Mouse (Mus musculus) kidney, adult 8-10 months (tissue): ENCODE data around the gene Ppp1r21.

Experiments used
- DNase-seq, 2 experiments: peaks; one replicate each; pipeline ENCODE4 v3.0.0; 2022

The Ppp1r21 gene

DNA sequence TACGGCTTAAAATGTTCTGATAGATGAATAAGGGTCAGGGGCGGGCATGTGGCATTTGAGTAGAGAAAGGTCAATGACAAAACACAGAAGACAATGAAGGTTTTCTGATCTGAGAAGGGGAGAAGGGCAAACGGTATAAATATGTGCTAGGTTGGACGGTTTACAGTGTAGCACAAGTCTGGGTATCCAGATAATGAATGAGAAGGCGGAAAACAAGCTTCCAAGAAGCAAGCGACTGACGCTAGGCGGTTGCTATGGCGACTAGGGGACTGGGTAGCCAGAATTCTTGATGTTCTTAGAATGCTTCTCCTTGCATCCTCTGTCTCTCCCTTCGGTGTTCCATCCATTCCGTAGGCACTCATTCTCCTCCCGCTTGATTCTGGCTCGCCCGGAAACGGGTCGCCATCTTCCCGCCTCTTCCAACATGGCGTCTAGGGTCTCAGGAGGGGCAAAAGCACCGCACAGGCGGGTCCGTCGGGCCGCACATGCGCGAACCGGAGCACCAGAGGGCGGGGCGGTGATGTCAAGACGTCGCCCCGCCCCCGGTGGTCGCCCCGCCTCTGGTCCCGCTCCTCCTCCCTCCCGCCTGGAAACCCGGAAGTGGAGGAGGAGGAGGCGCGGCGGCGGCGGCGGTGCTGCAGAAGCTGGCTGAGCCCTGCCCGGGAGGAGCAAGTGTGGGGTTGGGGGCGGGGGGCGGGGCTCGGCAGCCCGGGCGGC lies at the start of gene Ppp1r21:
Gene Ppp1r21, plus strand, starts transcription at position 600 of the 717 bp plus-strand sequence.
- peak; percentile 97 to 98 for DNase-seq

DNA sequence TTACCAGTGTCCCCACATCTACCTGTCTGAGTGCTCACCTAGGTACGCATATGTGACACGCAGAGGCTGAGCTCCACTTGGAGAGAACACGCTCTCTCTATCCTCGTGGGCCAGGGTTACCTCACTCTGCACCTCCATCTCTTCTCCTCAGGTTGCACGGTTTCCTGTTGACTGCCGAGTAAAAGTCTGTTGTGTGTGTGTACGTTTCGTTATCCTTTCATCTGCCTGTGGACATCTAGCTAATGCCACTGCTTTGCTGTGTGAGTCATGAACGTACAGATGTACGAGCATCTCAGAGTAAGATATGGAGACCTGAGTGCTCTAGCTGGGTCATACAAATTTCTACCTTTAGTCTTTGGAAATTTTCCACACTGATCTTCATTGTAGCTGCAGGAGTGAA lies 49.5 kb upstream of the Ppp1r21 start:
- DNase-seq, result no peak

DNA sequence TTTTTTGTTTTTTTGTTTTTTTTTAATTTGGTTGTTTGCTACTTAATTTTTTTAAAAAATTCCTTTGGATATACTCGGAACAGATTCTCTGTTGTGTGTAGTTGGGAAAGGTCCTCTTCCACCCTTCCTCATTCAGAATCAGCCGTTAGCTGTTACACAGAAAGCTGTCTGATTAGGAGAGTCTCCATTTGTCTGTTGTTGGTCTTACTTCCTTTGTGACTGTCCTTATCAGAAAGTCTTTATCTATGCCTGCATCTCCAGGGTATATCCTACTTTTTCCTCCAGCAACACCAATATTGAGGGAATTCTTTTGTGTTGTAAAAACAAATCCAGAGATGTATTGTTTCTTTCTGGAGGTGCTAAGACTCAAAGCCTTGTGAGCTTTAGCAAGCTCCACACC lies 48.9 kb upstream of the Ppp1r21 start:
- no peak for DNase-seq

DNA sequence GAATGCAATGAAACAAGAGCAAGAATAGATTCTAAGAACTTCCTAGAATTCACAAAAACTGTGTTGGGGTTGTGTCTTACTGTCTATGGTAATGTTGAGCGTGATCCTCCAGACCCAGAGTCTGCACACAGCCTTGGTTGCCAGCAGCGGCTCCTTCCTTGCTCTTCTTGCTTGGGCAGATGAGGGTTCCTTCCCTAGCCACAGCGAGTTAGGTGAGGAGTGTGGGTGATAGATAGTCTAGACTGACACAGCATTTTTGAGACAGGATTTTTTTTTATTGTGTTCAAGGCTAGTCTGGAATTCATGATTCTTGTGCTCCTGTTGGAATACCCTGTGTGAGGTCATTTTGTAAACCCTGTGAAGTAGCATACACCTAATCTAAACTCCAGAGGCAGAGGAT lies 48.3 kb upstream of the Ppp1r21 start:
- no peak for DNase-seq

DNA sequence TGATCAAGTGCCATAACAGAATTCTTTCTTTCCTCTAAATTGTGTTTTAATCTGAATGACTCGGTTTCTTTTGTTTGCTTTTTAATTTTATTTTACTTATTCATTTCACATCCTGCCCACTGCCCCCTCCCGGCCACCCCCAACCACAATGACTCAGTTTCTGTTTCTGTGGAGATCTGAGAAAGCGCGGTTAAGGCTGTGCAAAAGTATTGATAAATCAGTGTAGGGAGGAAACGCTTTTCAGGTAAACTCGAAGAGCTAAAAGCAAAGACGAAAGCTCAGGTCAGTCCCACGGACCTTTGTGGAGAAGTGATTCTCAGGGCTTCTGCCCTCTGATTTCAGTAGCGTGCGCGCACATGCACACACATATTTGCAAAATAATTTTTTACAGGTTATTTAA lies 45.4 kb upstream of the Ppp1r21 start:
- DNase-seq, result no peak

- no peak for DNase-seq
These were observed 45.0 kb upstream of the Ppp1r21 start for GRCm38 (mm10) chr17:88484951-88485350.

- no peak for DNase-seq
These were observed 39.4 kb upstream of the Ppp1r21 start for GRCm38 (mm10) chr17:88490546-88490945.

GRCm38 (mm10) chr17:88491366-88492106 lies 38.4 kb upstream of the Ppp1r21 start:
- DNase-seq, result no peak

- DNase-seq, result no peak
These were observed 37.8 kb upstream of the Ppp1r21 start for GRCm38 (mm10) chr17:88492107-88492460.

GRCm38 (mm10) chr17:88493551-88493950 lies 36.4 kb upstream of the Ppp1r21 start:
- no peak for DNase-seq

- DNase-seq, result no peak
These were observed 35.7 kb upstream of the Ppp1r21 start for GRCm38 (mm10) chr17:88494121-88494771.

DNA sequence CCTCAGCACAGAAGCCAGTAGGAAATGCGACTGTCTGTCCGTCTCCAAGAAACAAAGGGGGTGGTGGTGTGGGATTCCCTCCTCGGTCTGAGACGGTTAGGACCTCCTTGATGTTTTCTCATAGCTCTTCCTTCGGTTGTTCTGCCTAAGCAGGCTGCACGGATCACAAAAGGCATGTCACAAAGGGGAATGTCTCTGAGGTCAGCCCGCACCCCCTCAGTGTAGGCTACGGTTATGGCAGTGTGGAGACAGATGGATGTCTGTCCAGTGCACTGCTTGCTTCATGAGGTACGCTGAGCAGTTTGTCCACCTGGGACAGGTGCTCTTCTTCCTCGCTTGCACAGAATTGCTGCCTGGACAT lies 35.2 kb upstream of the Ppp1r21 start:
- DNase-seq, result no peak

DNA sequence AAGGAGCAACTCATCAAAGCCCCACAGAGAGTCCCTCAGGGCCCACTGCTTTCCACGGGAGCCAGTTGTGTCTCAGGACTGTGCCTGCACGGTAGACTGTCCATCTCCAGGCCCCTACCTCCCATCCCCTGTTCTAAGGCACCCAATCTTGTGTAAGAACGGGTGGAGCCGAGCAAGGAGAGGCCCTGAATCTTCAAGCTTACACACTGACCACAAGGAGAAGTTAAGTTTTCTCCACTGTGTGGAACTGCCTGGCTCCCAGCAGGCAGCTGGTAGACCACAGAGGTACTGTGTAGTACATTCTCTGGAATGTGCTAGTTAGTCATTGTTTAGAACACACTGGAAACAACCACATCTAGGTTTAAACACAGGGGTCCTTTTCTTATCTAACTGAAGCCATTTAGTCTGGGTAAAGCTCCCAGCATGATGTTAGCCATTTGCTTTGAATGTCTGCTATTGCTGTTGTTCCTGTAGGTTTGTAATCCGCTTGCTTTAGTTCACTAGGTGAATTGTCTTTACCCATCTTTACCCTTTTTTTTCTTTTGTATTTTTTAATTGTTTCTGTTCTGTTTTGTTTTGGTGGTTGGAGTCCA lies 31.7 kb upstream of the Ppp1r21 start:
- no peak for DNase-seq

DNA sequence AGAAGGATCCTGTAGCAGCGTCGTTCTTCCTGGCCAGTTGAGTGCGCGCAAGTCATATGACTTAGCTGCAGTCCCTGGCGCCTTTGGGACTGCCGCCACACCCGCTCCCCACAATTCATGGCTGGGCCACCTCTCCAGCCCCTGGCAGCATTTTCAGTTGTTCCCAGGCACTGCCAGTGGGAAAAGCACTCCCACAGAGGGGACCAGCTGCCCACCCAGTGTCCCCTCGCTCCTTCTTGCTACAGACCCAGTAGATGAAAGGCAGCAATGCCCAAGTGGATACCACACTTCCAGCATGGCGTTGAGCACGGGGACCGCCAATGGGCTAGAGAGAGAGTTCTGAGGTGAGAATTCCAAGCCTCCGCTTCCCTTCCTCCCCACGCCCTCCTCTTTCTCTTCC lies 25.9 kb upstream of the Ppp1r21 start:
- no peak for DNase-seq

DNA sequence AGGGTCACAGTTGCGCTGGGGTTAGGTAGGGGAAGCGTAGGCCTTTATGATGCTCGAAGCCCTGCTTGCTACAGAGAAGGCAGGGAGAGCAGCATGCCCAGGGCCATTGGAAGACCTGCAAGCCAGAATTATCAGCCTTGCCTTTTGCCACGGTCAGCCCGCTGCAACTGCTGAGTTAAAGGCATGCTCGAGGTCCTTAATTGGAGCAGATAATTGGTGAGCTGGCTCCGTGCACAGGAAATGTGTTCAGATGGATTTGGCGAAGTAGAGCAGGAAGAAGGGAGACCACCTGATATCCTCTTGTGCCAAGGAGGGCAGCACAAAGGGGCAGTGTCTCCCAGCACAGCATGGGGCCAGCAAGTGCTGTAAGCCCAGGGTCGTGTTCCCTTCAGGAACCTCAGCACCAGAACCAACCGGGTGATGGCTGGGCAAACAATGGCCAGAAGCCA lies 24.6 kb upstream of the Ppp1r21 start:
- DNase-seq, result no peak

DNA sequence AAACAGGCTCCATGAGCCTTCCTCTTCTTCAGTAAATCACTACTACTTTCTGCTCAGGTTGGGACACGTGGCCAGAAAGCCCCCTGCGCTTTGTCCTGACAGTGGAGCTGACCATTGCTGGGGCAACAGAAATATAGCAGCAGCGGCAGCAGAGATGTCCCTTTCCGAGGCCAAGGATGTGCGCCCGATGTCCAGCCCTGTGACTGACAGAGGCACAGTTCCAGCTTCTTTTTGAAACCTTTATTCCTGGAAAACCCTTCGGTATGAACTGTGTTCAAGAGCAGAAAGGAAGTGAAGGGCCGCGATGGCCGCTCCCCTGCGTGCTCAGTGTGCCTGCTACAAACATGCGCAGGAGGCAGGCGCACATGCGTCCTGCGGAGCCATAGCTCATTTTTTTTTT lies 24.0 kb upstream of the Ppp1r21 start:
- no peak for DNase-seq

- DNase-seq, result no peak
These were observed 22.5 kb upstream of the Ppp1r21 start for GRCm38 (mm10) chr17:88507376-88507775.

- DNase-seq, result peak; percentile 20 to 32
These were observed 20.9 kb upstream of the Ppp1r21 start for GRCm38 (mm10) chr17:88508846-88509508.

GRCm38 (mm10) chr17:88509999-88510398 lies 19.9 kb upstream of the Ppp1r21 start:
- no peak for DNase-seq

DNA sequence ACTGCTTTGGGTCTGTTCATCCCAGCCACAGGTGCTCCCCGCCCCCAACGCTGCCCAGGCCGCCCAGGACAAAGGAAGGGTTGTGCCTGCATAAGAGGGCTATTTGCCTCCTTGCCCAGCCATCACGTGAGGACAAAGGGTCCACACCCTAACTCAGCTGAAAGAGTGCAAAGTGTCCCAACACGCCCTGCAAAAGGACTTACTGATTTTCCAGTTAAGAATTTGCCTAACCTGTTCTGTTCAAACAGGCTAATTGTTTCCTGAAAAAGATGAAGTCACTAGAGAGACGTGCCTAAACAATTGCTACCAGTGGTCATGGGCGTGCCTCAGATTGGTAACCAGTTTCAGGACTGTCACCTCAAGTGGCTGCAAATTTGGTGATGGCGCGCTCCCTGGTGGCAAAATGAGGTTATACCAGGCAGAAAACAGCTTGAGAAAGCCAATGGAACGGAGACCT lies 18.8 kb upstream of the Ppp1r21 start:
- peak; percentile 64 to 84 for DNase-seq

GRCm38 (mm10) chr17:88516477-88516876 lies 13.4 kb upstream of the Ppp1r21 start:
- no peak for DNase-seq

DNA sequence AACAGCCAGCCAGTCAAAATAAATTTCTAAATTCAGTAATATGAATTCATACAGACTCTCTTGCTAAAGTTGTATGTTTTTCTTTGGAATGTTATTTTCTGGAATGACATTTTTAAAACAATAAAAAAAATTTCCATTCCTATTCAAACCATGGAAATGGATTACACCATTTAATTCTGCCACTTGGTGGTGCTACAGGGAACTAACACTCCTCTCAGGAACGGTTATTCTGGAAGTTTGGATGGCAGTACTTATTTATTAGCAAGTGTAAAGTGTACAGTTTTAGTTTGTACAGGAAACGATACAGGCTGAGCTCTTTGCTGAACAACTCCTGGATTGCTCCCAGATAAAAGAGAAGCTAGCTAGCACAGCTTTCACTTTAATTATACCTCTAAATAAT lies 2.1 kb upstream of the Ppp1r21 start:
- peak; percentile 31 to 48 for DNase-seq

- no peak for DNase-seq
These were observed 310 bp downstream of the Ppp1r21 start for GRCm38 (mm10) chr17:88530236-88530619.
